ENCODE assay signal across 8 mouse cellular contexts in genomic region chr13:58112601-58113041, GRCm38 (mm10). TPM values are rescaled to one million over a fixed set of nuclear protein-coding genes. Genes with fewer than 3 reads are reported as not detected.
DNase-seq lines count a peak whose midpoint lies in the region; ATAC-seq and TF ChIP-seq lines count a peak whose summit lies in the region.

No protein-coding gene starts in this region.

- peak overlapping the region; percentile 61 to 77; a peak in 3 of 4 replicates for H3K27ac ChIP-seq in heart, embryonic 14.5 days (replicated peaks in 1 of 2; ENCODE audit: control insufficient read depth in 1 of 2, insufficient read depth in 1 of 2, low read depth in 2 of 2, low read length in 2 of 2)
- no peak overlapping the region for H3K27ac ChIP-seq in liver, embryonic 14.5 days
- no peak overlapping the region; the same call in 1 of the 2 replicates for H3K27ac ChIP-seq in stomach, postnatal 0 days (replicated peaks)

- H3K4me3 ChIP-seq in megakaryocyte, embryonic 14.5 days (replicated peaks): peak overlapping the region; percentile 87
- peak overlapping the region; percentile 69 to 73 for H3K4me3 ChIP-seq in heart, embryonic 14.5 days (ENCODE audit: control insufficient read depth in 1 of 2, insufficient read depth in 1 of 2, low read depth in 1 of 2, low read length in 2 of 2)
- H3K4me3 ChIP-seq in liver, embryonic 14.5 days (ENCODE audit: insufficient read depth in 1 of 2, low read depth in 2 of 2, low read length in 2 of 2): peak overlapping the region; percentile 44 to 56
- peak overlapping the region; percentile 58 for H3K4me3 ChIP-seq in stomach, postnatal 0 days (ENCODE audit: low read depth, low read length)

- H3K9ac ChIP-seq in heart, embryonic 14.5 days (ENCODE audit: low read length): peak overlapping the region; percentile 80
- peak overlapping the region; percentile 7; the same call in 1 of the 2 replicates for H3K9ac ChIP-seq in liver, embryonic 14.5 days (replicated peaks)
- H3K9ac ChIP-seq in stomach, postnatal 0 days (ENCODE audit: low read length): peak overlapping the region; percentile 74

- H3K27me3 ChIP-seq in megakaryocyte, embryonic 14.5 days (replicated peaks): peaks cover 77% of the 10 kb centered on the region
- H3K27me3 ChIP-seq in heart, embryonic 14.5 days (ENCODE audit: control insufficient read depth, insufficient read depth, low read length): no peaks in the 10 kb centered on the region
- peaks cover 22% of the 10 kb centered on the region for H3K27me3 ChIP-seq in liver, embryonic 14.5 days (ENCODE audit: control insufficient read depth, insufficient read depth, low read length)
- H3K27me3 ChIP-seq in stomach, postnatal 0 days (ENCODE audit: control insufficient read depth, insufficient read depth, low read length): no peaks in the 10 kb centered on the region

- ATAC-seq in megakaryocyte, adult 5-6 weeks (ENCODE audit: poor library complexity, severe bottlenecking): no peak
- ATAC-seq in heart, embryonic 14.5 days (ENCODE audit: insufficient number of reproducible peaks, insufficient read depth, low FRiP score, low read depth): 0 out of 2 replicates have a peak, but pooled peaks have one; percentile 5
- no peak for ATAC-seq in liver, embryonic 14.5 days (ENCODE audit: insufficient read depth)
- ATAC-seq in stomach, postnatal 0 days (ENCODE audit: low FRiP score, low TSS enrichment): no peak

- peaks cover 45% of the 10 kb centered on the region for H3K4me1 ChIP-seq in megakaryocyte, embryonic 14.5 days
- H3K4me1 ChIP-seq in heart, embryonic 14.5 days (ENCODE audit: control insufficient read depth in 2 of 2, insufficient read depth in 2 of 2, low read length in 2 of 2): peaks cover 17 to 21% of the 10 kb centered on the region in 2 experiments
- H3K4me1 ChIP-seq in liver, embryonic 14.5 days (replicated peaks; ENCODE audit: control insufficient read depth in 2 of 2, insufficient read depth in 2 of 2, low read length in 1 of 2): peaks cover 0 to 7% of the 10 kb centered on the region in 2 experiments; a peak in 2 of 4 replicates
- no peaks in the 10 kb centered on the region for H3K4me1 ChIP-seq in stomach, postnatal 0 days (replicated peaks; ENCODE audit: control insufficient read depth, insufficient read depth)

- DNase-seq in adrenal gland, postnatal 14 days: peak; percentile 65
- DNase-seq in adrenal gland, adult 8-10 months: no peak
- no peak for DNase-seq in liver, embryonic 14.5 days (ENCODE audit: low read depth in 3 of 3, low spot score in 3 of 3)
- no peak for DNase-seq in stomach, postnatal 0 days (ENCODE audit: low spot score)
- no peak for DNase-seq in left cerebral cortex, postnatal 25 days (ENCODE audit: low spot score in 2 of 2)

- peaks cover 19% of the 10 kb centered on the region for H3K9me3 ChIP-seq in megakaryocyte, embryonic 14.5 days
- no peaks in the 10 kb centered on the region for H3K9me3 ChIP-seq in heart, embryonic 14.5 days (ENCODE audit: control insufficient read depth, low read length)
- no peaks in the 10 kb centered on the region for H3K9me3 ChIP-seq in liver, embryonic 14.5 days (ENCODE audit: control insufficient read depth, low read length)
- H3K9me3 ChIP-seq in stomach, postnatal 0 days (ENCODE audit: control insufficient read depth, low read length): no peaks in the 10 kb centered on the region

- WGBS in heart, embryonic 14.5 days: 15% methylated on average over 11 of the region's 11 CpGs
- WGBS in liver, embryonic 14.5 days (ENCODE audit: insufficient replicate concordance): 10% methylated on average over 11 of the region's 11 CpGs
- whole genome bisulfite sequencing in stomach, postnatal 0 days: 14% methylated on average over 11 of the region's 11 CpGs

- TF ChIP-seq EP300 in liver, embryonic 14.5 days (IDR thresholded peaks at IDR 0.05; ENCODE audit: low read depth): no peak
- no peak for TF ChIP-seq EP300 in stomach, postnatal 0 days (optimal IDR thresholded peaks at IDR 0.05)

- TF ChIP-seq CTCF in liver, embryonic 14.5 days (IDR thresholded peaks at IDR 0.05; ENCODE audit: low read depth): no peak
- TF ChIP-seq CTCF in stomach, postnatal 0 days (IDR thresholded peaks at IDR 0.05; ENCODE audit: low read depth): no peak

- no peaks in the 10 kb centered on the region for H3K36me3 ChIP-seq in megakaryocyte, embryonic 14.5 days (replicated peaks; ENCODE audit: low read length)
- no peaks in the 10 kb centered on the region for H3K36me3 ChIP-seq in heart, embryonic 14.5 days (ENCODE audit: control insufficient read depth, insufficient read depth, low read length)
- no peaks in the 10 kb centered on the region for H3K36me3 ChIP-seq in liver, embryonic 14.5 days (replicated peaks; ENCODE audit: control insufficient read depth, insufficient read depth, low read depth)
- H3K36me3 ChIP-seq in stomach, postnatal 0 days (ENCODE audit: control insufficient read depth, insufficient read depth, low read length): no peaks in the 10 kb centered on the region

- peak overlapping the region; percentile 89 for H3K4me2 ChIP-seq in heart, embryonic 14.5 days (ENCODE audit: low read length)
- peak overlapping the region; percentile 50 for H3K4me2 ChIP-seq in liver, embryonic 14.5 days (ENCODE audit: low read depth)
- peak overlapping the region; percentile 87 for H3K4me2 ChIP-seq in stomach, postnatal 0 days (replicated peaks; ENCODE audit: low read depth)

- intact Hi-C loops in left cerebral cortex, postnatal 25 days (cut with DNase I): loop anchor here (2.0 kb wide), 3 partner anchors 38 to 78 kb away; no protein-coding TSS in a partner anchor

RNA-seq across cellular contexts. Expression of gene Klhl3, which starts 0.8 kb away (rescaled TPM):
- 2.4 and 3.1 TPM in 2 replicates for total RNA-seq in adrenal gland, postnatal 14 days (2021)
- 1 to 10 TPM; 1.1 to 4.2 (median 3.2) TPM for total RNA-seq in adrenal gland, adult 8-10 months (2022)
- polyA plus RNA-seq in megakaryocyte, embryonic 14.5 days (2012; ENCODE audit: insufficient read depth, low replicate concordance): not detected in 2 replicates
- total RNA-seq in megakaryocyte, adult 5-6 weeks (2015): 0.07 and 0.09 TPM in 2 replicates
- total RNA-seq in megakaryocyte, adult 5-6 weeks (2017): 0.11 and 0.12 TPM in 2 replicates
- polyA plus RNA-seq in heart, embryonic 14.5 days (2014; fragmentation: Nextera tagmentation; extraction: Ambion mirVana): 6.9 and 7.0 TPM in 2 replicates
- polyA plus RNA-seq in liver, embryonic 14.5 days (2012; rRNA removed): 0.42 and 0.44 TPM in 2 replicates
- 0.51 and 0.63 TPM in 2 replicates for polyA plus RNA-seq in liver, embryonic 14.5 days (2014; fragmentation: Nextera tagmentation; extraction: Ambion mirVana)
- polyA plus RNA-seq in stomach, postnatal 0 days (2015; fragmentation: Nextera tagmentation; extraction: Ambion mirVana): 1.1 and 1.2 TPM in 2 replicates
- total RNA-seq in left cerebral cortex, postnatal 25 days (2021): 10 to 100 TPM; 33.3 to 37.3 TPM

RNA-seq across cellular contexts. Expression of gene Hnrnpa0, which starts 15.7 kb away (rescaled TPM):
- total RNA-seq in adrenal gland, postnatal 14 days (2021): 121 and 133 TPM in 2 replicates
- 100 to 1,000 TPM; 104 to 131 (median 119) TPM for total RNA-seq in adrenal gland, adult 8-10 months (2022)
- polyA plus RNA-seq in megakaryocyte, embryonic 14.5 days (2012; ENCODE audit: insufficient read depth, low replicate concordance): 352 and 532 TPM in 2 replicates
- 68.3 and 78.2 TPM in 2 replicates for total RNA-seq in megakaryocyte, adult 5-6 weeks (2015)
- total RNA-seq in megakaryocyte, adult 5-6 weeks (2017): 44.4 and 46.5 TPM in 2 replicates
- 23.7 and 26.4 TPM in 2 replicates for polyA plus RNA-seq in heart, embryonic 14.5 days (2014; fragmentation: Nextera tagmentation; extraction: Ambion mirVana)
- polyA plus RNA-seq in liver, embryonic 14.5 days (2012; rRNA removed): 44.1 and 62.9 TPM in 2 replicates
- 9.7 and 10.5 TPM in 2 replicates for polyA plus RNA-seq in liver, embryonic 14.5 days (2014; fragmentation: Nextera tagmentation; extraction: Ambion mirVana)
- 21.1 and 24.6 TPM in 2 replicates for polyA plus RNA-seq in stomach, postnatal 0 days (2015; fragmentation: Nextera tagmentation; extraction: Ambion mirVana)
- total RNA-seq in left cerebral cortex, postnatal 25 days (2021): 100 to 1,000 TPM; 112 to 119 TPM

RNA-seq across cellular contexts. Expression of gene Idnk, which starts 44.8 kb away (rescaled TPM):
- 45.4 and 48.0 TPM in 2 replicates for total RNA-seq in adrenal gland, postnatal 14 days (2021)
- 10 to 100 TPM; 59.2 to 71.4 (median 63.6) TPM for total RNA-seq in adrenal gland, adult 8-10 months (2022)
- 3.4 and 15.6 TPM in 2 replicates for polyA plus RNA-seq in megakaryocyte, embryonic 14.5 days (2012; ENCODE audit: insufficient read depth, low replicate concordance)
- total RNA-seq in megakaryocyte, adult 5-6 weeks (2015): 52.9 and 53.8 TPM in 2 replicates
- total RNA-seq in megakaryocyte, adult 5-6 weeks (2017): 36.7 and 38.7 TPM in 2 replicates
- 31.7 and 38.2 TPM in 2 replicates for polyA plus RNA-seq in heart, embryonic 14.5 days (2014; fragmentation: Nextera tagmentation; extraction: Ambion mirVana)
- polyA plus RNA-seq in liver, embryonic 14.5 days (2012; rRNA removed): 5.8 and 6.9 TPM in 2 replicates
- 17.7 and 18.3 TPM in 2 replicates for polyA plus RNA-seq in liver, embryonic 14.5 days (2014; fragmentation: Nextera tagmentation; extraction: Ambion mirVana)
- polyA plus RNA-seq in stomach, postnatal 0 days (2015; fragmentation: Nextera tagmentation; extraction: Ambion mirVana): 35.0 and 37.5 TPM in 2 replicates
- total RNA-seq in left cerebral cortex, postnatal 25 days (2021): 10 to 100 TPM; 28.3 to 30.0 TPM

Comparison
In these comparisons a context has a peak if more than half of its experiments do, and no peak if none do; other contexts are left out.
1. H3K27ac ChIP-seq: peak in heart, embryonic 14.5 days (2 of 2); none in liver, embryonic 14.5 days (single experiment) and stomach, postnatal 0 days (single experiment).
2. H3K9ac ChIP-seq: peak in every context shown above with its lines; median percentile 80 in heart, embryonic 14.5 days; 74 in stomach, postnatal 0 days; 7 in liver, embryonic 14.5 days.
3. Peak in every context shown above with its lines, with median percentiles within 50 percentile points of each other: H3K4me3 ChIP-seq and H3K4me2 ChIP-seq.